Mouse (Mus musculus) urinary bladder, postnatal 4 days (tissue): ENCODE results near the gene Pacrg.
A peak's percentile ranks its signal among the peaks of the same experiment; 100 is the strongest.

Experiments used
- DNase-seq, 2 experiments: peaks; one replicate each; pipeline ENCODE4 v3.0.0; 2021 to 2022; ENCODE audit warnings: low spot score in 2 of 2

The Pacrg gene

DNA sequence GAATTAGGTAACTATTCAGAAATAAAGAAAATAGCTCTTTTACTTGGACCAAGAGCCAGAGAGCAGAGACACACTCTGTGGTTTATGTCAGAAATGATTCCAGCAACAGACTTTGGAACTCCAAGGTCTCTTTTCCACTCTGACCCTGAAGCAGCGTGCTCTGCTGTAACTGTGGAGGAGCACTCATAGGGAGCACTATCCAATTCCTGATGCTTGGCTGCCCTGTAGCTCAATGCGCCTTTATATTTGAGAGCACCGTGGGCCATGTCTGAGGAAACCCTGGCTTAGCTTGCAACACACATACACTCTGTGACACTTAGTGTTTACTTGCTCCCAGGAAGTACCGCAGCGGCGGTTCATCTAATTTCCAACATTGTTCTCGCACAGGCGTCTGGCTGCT is 344.0 kb downstream of the Pacrg start:
- DNase-seq: no peak

- DNase-seq: no peak
These were observed 344.5 kb downstream of the Pacrg start for GRCm38 (mm10) chr17:10495588-10495987.

DNA sequence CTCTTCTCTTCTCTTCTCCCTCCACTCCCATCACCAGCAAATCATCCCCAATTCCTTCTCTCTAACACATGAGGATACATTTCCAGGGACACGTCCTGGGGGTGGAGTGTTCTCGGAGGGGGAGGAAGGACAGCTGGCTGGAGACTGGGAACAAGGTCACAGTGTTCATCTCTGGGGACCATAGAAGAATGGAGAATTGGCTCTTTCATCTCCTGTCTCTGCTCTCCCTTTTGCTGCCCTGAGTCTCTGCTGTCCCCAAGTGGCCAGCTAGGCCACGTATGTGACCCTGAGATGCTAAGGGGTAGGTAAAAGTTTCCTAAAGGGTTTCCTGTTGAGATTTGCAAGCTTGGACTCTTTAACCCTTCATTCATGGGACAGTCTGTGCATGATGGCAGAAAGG is 347.0 kb downstream of the Pacrg start:
- no peak for DNase-seq

DNA sequence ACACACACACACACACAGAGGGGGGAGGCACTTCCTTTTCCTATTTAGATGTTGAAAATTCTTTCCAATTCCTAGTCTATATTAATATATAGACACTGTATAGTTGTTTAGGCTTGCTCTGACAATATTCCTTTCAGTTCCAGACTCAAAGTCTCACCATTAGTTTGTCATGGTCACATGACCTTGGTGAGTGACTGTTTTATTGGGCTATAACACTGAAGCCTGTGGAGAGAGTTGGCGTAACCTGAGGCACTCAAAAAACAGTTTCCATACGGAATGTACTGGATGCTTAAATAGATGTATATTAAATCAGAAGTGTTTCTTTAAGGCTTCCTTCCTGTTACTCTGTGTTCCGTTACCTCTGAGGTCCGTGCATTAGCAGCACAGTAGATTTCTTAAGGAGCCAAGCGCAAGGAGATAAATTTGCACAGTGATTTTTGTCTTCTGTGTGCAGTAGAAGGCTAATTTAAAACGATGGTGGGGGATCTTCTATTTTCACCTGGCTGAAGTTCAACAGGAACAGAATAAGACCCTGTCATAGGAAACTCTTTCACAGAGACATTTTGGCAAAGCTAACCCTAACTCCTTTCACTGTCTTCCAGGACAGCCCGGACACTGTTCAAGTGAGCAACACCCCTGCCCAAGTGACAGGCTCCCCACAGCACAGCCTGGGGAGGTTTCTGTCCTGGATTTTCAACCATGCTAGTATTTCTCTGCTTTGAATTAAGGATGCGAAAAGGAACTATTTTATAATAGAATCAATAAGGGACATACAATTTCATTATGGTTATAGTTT is 349.5 kb downstream of the Pacrg start:
- no peak for DNase-seq

- no peak for DNase-seq
These were observed 351.2 kb downstream of the Pacrg start for GRCm38 (mm10) chr17:10488873-10489272.

GRCm38 (mm10) chr17:10483945-10484546 is 356.1 kb downstream of the Pacrg start:
- no peak for DNase-seq

- no peak for DNase-seq
These were observed 359.0 kb downstream of the Pacrg start for GRCm38 (mm10) chr17:10481081-10481480.

DNA sequence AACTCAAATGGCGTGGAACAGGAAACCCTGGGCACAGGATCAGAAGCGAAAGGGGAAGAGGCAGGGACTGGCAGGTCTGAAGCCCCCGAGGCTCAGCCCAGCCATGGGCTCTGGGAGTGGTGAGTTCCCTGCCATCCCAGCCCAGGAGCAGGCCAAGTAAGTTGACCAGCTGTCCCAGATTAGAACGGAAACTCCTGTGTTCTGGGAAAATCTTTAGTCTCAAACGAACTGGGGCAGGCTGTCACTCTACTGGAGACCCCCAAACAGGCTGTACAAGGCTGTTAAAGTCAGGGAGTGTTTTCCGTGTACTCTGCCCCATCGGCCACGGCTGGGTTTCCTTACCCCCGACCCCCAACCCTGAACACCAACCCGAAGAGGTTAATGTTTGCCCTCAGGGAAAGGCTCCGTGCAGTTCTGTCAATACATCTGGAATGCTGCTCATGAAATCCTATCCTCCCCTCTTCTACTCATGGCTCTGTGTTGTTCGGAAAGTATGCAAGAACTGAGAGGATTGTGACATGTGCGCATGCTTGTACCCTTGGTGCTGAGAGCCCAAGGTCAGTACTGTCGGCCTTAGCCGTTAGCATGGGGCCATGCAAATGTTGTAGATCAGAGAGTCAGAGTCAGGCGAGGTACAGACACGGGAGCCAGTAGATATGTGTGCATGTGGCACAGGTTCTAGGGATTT is 360.9 kb downstream of the Pacrg start:
- DNase-seq: no peak

DNA sequence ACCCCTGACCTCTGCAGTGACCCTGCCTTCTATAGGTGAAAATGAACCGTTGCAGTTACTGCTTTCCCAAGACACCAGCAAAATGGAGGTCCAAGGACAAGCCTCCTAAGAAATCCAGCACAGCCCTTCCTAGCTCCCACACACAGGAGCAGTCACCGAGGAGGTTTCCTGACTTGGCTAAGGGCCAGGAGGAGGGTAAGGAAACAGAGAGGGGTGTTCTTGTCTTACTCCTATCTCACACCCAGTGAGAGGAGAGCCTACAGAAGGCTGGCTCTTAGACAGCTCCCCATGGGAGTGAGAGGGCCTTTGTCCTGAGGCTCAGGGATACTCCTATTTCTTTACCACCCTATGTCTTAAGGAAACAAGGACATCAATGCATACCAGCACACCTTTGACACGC is 361.7 kb downstream of the Pacrg start:
- no peak for DNase-seq

DNA sequence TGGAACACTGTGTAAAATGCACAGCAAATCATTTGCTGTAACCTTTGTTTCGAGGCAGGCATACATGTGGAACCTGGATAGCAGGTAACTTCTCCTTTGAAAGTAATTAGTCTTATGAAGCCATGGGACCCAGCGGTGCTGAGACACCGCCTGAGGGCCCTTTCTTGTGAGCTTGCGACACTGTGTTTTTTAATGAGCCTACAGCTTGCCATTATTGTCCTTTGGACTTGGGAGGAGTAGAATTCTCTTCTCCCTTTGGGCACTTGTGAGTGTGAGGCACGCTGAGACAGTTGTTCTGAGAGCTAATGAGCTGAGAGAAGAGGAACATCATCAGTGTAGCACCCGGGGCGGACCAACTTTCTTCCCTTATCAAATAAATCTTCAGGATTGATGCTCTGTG is 363.3 kb downstream of the Pacrg start:
- DNase-seq: no peak

GRCm38 (mm10) chr17:10474972-10475371 is 365.1 kb downstream of the Pacrg start:
- no peak for DNase-seq

DNA sequence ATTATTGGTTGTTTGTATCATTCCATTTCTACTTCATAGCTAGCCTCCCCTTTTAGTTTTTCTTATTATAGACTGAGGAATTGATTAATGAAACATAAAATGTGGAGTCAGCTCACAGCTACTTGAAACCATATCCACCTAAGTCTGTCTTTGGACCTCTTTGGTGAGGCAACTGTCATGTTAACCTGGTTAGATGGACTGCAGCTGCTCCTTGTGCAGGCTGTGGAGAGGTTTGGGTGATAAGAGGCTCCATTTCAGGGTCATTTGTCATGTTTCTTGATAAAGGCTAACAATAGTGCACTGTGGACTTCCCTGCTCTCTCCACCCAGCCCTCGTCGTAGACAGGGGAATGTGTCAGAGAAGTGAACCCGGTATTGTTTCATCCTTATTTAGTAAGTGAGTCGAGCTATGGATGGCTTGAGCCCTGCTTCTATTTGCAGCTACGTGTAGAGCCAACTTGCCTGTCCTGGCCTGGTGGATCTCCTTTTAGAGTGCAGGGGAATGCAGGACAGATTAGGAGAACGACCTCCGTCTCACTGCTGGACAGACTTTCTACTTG is 366.2 kb downstream of the Pacrg start:
- no peak for DNase-seq

- DNase-seq: no peak
These were observed 366.9 kb downstream of the Pacrg start for GRCm38 (mm10) chr17:10473175-10473574.

- no peak for DNase-seq
These were observed 370.1 kb downstream of the Pacrg start for GRCm38 (mm10) chr17:10469874-10470568.

- no peak for DNase-seq
These were observed 373.0 kb downstream of the Pacrg start for GRCm38 (mm10) chr17:10467102-10467501.

GRCm38 (mm10) chr17:10465467-10465866 is 374.6 kb downstream of the Pacrg start:
- no peak for DNase-seq

- no peak for DNase-seq
These were observed 375.4 kb downstream of the Pacrg start for GRCm38 (mm10) chr17:10464700-10465099.

DNA sequence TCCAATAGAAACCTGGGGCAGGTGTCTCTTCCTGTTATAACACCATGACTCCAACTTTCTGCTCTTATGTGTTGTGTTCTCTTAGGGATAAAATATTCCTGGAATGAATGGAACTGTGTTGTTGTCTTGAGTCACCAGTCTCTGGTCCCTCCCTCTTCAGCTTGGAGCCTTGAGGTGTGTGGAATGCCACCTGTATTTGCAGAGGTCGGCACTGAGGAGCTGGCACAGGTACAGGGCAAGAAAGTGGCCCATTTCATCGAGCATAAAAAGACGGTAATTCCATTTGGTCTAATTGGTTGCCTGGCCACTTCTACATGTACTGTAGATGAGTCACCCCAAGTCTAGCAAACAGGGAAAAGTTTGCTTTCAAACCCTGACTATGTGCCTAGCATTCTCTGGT is 376.5 kb downstream of the Pacrg start:
- no peak for DNase-seq

GRCm38 (mm10) chr17:10460916-10461315 is 379.2 kb downstream of the Pacrg start:
- no peak for DNase-seq

DNA sequence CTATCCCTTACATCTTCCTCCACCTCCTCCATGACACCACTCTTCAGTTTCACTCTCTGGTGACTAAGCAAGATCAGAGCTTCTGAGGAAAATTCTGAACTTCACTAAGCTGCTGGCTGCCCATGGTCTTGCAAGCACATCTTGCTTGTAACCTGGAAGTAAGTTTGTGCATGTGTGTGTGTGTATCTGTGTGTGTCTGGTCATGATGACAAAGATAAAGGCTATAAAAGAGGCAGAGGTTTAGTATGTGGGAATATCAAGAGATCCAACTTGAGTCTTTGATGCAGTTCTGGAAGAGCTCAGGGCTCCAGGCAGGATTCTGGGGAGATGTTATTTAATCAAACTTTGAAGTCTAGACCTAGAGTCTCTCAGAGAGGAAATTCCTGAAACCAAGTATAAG is 381.4 kb downstream of the Pacrg start:
- peak in 1 of 2 experiments; percentile 6 for DNase-seq

- DNase-seq: no peak
These were observed 383.7 kb downstream of the Pacrg start for GRCm38 (mm10) chr17:10456409-10456808.

DNA sequence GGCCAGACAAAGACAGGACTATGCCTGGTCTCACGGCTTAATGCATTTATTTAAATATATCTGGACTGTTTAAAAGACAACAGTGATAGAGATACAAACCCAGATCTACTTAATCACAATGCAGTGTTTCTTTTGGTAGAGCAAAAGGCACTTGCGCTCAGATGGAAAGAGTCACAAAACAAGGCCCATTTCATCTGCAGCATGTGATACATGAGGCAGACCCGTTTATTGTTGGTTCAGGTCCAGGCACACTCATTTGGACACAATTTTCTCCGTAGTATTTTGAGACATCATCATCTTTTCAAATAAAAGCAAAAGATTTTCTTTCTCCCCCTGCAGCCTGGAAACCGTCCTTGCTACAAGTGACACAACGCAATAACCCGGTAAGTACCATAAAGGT is 384.1 kb downstream of the Pacrg start:
- no peak for DNase-seq
